Mouse (Mus musculus): ENCODE measurements around the gene Atp2b4. TPM values are rescaled to one million over a fixed set of nuclear protein-coding genes. Genes with fewer than 3 reads are reported as not detected.

Gene Atp2b4
- 8.5 and 9.2 TPM in 2 replicates for polyA plus RNA-seq (2016; fragmentation: Nextera tagmentation; extraction: Ambion mirVana)

DNA sequence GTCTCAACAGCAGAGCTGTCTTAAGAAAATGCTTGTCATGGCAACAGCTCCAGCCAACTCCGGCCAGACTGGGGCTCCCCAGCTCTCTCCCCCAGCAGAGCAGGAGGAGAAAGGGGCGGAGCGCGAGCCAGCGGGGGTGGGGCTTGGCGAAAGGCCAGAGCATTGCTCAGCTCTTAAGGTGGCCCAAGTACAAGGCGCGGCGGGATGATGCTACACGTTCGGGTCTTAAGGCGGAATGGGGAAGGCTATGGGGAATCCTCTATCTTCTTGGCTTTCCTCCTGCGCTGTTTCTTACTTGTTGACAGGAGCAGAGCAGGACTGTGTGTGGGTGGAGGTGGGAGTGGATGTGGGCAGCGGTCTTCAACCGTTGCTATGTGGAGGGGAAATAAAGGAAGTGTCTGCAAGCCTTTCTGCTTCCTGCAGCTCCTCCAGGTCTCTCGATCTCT, at the start of gene Atp2b4:
Gene Atp2b4, minus strand, starts transcription at position 94 of the 446 bp plus-strand sequence.
- peaks cover 39% of the 10 kb centered on the region for H3K4me1 ChIP-seq
- H3K36me3 ChIP-seq (replicated peaks): no peaks in the 10 kb centered on the region
- H3K4me3 ChIP-seq (replicated peaks): peak within 1 kb of the TSS; percentile 51
- H3K9me3 ChIP-seq: no peaks in the 10 kb centered on the region
- peaks cover 25% of the 10 kb centered on the region for H3K27me3 ChIP-seq
- peak; percentile 91 for ATAC-seq (ENCODE audit: low FRiP score)
- no peak within 1 kb of the TSS for H3K27ac ChIP-seq
- 1% methylated on average over 16 of the region's 16 CpGs for WGBS
- H3K9ac ChIP-seq: peak within 1 kb of the TSS; percentile 50
- H3K4me2 ChIP-seq: peak within 1 kb of the TSS; percentile 92

- H3K27me3 ChIP-seq: 0 out of 2 replicates have a peak, but pooled peaks cover 4% of the 10 kb centered on the region
- ATAC-seq (ENCODE audit: low FRiP score): no peak
- H3K27ac ChIP-seq: no peak overlapping the region
- H3K4me3 ChIP-seq (replicated peaks): no peak overlapping the region
- peaks cover 22% of the 10 kb centered on the region for H3K4me1 ChIP-seq
- WGBS: 40% methylated on average over 9 of the region's 9 CpGs
- no peaks in the 10 kb centered on the region for H3K9me3 ChIP-seq
- H3K9ac ChIP-seq: no peak overlapping the region
- no peaks in the 10 kb centered on the region for H3K36me3 ChIP-seq (replicated peaks)
- no peak overlapping the region for H3K4me2 ChIP-seq
Measured at GRCm38 (mm10) chr1:133844734-133845133, 43.9 kb upstream of the Atp2b4 start.

- no peaks in the 10 kb centered on the region for H3K9me3 ChIP-seq
- H3K36me3 ChIP-seq (replicated peaks): no peaks in the 10 kb centered on the region
- WGBS: 96% methylated on average over 6 of the region's 6 CpGs
- no peak overlapping the region for H3K4me3 ChIP-seq (replicated peaks)
- H3K27me3 ChIP-seq: 0 out of 2 replicates have a peak, but pooled peaks cover 4% of the 10 kb centered on the region
- no peak overlapping the region for H3K4me2 ChIP-seq
- ATAC-seq (ENCODE audit: low FRiP score): no peak
- no peak overlapping the region for H3K27ac ChIP-seq
- H3K9ac ChIP-seq: no peak overlapping the region
- peaks cover 22% of the 10 kb centered on the region for H3K4me1 ChIP-seq
Measured at GRCm38 (mm10) chr1:133843900-133844299, 43.1 kb upstream of the Atp2b4 start.

- H3K4me2 ChIP-seq: no peak overlapping the region
- no peak for ATAC-seq (ENCODE audit: low FRiP score)
- H3K9ac ChIP-seq: no peak overlapping the region
- peaks cover 22% of the 10 kb centered on the region for H3K4me1 ChIP-seq
- no peak overlapping the region for H3K4me3 ChIP-seq (replicated peaks)
- 0 out of 2 replicates have a peak, but pooled peaks cover 4% of the 10 kb centered on the region for H3K27me3 ChIP-seq
- no peak overlapping the region for H3K27ac ChIP-seq
- H3K36me3 ChIP-seq (replicated peaks): no peaks in the 10 kb centered on the region
- no peaks in the 10 kb centered on the region for H3K9me3 ChIP-seq
- WGBS: 59% methylated on average over 4 of the region's 4 CpGs
Measured at GRCm38 (mm10) chr1:133843370-133843769, 42.5 kb upstream of the Atp2b4 start.

GRCm38 (mm10) chr1:133842074-133842725, 41.4 kb upstream of the Atp2b4 start:
- ATAC-seq (ENCODE audit: low FRiP score): no peak; the same call in 1 of the 2 replicates

DNA sequence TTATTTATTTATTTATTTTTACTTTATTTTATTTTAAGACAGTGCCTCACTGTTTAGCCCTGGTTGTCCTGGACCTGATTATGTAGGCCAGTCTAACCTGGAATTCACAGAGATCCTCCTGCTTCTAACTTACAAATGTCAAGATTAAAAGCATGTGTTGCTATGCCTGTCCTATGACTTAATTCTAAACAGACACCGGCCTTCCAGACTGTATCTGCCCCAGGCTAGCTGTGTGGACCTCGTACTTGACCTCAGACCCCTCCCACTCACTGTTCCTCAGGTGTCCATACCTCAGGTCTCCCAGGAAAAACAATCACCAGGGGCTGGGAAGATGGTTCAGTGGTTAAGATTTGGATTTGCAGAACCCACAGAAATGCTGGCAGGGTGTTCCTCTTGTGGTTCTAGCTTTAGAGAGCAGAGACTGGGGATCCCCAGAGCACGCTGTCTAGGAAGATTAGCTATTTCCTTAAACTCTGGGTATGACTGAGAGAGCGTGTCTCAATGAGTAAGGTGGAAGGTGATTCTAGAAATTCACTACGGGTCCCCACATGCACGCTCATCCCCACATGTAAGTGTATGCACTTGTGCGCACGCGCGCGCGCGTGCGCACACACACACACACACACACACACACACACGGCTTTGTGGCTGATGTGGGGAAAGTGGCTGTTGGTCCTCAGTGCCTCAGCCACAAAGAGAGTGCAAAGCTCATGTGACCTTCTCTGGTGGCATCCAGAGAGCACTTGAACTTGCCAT, 40.5 kb upstream of the Atp2b4 start:
- Histone ChIP-seq H3K27me3 (0 out of 2 replicates have a peak, but pooled peaks cover 4% of the 10 kb centered on the region), H3K4me3 (replicated peaks) (no peak overlapping the region), H3K9me3 (no peaks in the 10 kb centered on the region), H3K4me1 (peaks cover 22% of the 10 kb centered on the region), H3K27ac (no peak overlapping the region), H3K36me3 (replicated peaks) (no peaks in the 10 kb centered on the region), H3K9ac (no peak overlapping the region), H3K4me2 (no peak overlapping the region)
- WGBS: 90% methylated on average over 15 of the region's 15 CpGs
- ATAC-seq (ENCODE audit: low FRiP score): no peak

More at GRCm38 (mm10) chr1:133842074-133842725, 41.4 kb upstream of the Atp2b4 start:
- no peak overlapping the region for H3K4me3 ChIP-seq (replicated peaks)
- 0 out of 2 replicates have a peak, but pooled peaks cover 4% of the 10 kb centered on the region for H3K27me3 ChIP-seq
- H3K4me1 ChIP-seq: peaks cover 22% of the 10 kb centered on the region
- no peak overlapping the region for H3K9ac ChIP-seq
- no peak overlapping the region for H3K4me2 ChIP-seq
- H3K27ac ChIP-seq: no peak overlapping the region
- no peaks in the 10 kb centered on the region for H3K9me3 ChIP-seq
- 67% methylated on average over 10 of the region's 11 CpGs for WGBS
- H3K36me3 ChIP-seq (replicated peaks): no peaks in the 10 kb centered on the region

- Histone ChIP-seq H3K27ac (peak overlapping the region; percentile 5; the same call in 1 of the 2 replicates), H3K4me1 (peaks cover 22% of the 10 kb centered on the region), H3K9ac (no peak overlapping the region), H3K9me3 (no peaks in the 10 kb centered on the region), H3K36me3 (replicated peaks) (no peaks in the 10 kb centered on the region), H3K27me3 (0 out of 2 replicates have a peak, but pooled peaks cover 4% of the 10 kb centered on the region), H3K4me2 (no peak overlapping the region), H3K4me3 (replicated peaks) (no peak overlapping the region)
- 58% methylated on average over 12 of the region's 12 CpGs for WGBS
- no peak for ATAC-seq (ENCODE audit: low FRiP score)
Measured at GRCm38 (mm10) chr1:133840530-133840929, 39.7 kb upstream of the Atp2b4 start.

- Histone ChIP-seq H3K4me1 (peaks cover 3% of the 10 kb centered on the region; the same call in 1 of the 2 replicates), H3K9ac (no peak overlapping the region), H3K27ac (no peak overlapping the region), H3K4me2 (no peak overlapping the region), H3K4me3 (replicated peaks) (no peak overlapping the region), H3K27me3 (no peaks in the 10 kb centered on the region), H3K9me3 (no peaks in the 10 kb centered on the region), H3K36me3 (replicated peaks) (no peaks in the 10 kb centered on the region)
- WGBS: 86% methylated on average over 6 of the region's 6 CpGs
- ATAC-seq (ENCODE audit: low FRiP score): no peak
Measured at GRCm38 (mm10) chr1:133834309-133834708, 33.5 kb upstream of the Atp2b4 start.

DNA sequence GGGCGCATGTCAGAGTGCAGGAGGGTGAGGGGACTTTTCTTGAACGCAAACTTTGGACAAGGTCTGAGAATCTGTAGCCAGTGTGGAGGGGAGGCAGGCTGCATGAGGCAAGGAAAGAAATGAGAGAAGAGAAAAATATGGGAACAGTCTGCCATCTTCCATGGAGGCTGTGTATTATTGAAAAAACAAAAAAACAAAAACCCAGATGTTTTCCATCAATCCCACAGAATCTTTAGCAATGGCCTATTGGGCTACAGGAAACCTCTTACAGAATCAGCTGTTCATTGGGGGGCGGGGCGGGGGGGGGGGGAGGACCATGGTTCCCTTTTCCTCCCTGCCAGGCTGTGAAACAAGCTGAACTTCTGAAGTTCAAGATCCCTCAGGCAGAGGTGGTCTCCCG, 31.9 kb upstream of the Atp2b4 start:
- ATAC-seq (ENCODE audit: low FRiP score): no peak
- H3K9ac ChIP-seq: no peak overlapping the region
- 61% methylated on average over 5 of the region's 5 CpGs for WGBS
- peaks cover 3% of the 10 kb centered on the region; the same call in 1 of the 2 replicates for H3K4me1 ChIP-seq
- no peaks in the 10 kb centered on the region for H3K9me3 ChIP-seq
- no peak overlapping the region for H3K4me2 ChIP-seq
- H3K27me3 ChIP-seq: no peaks in the 10 kb centered on the region
- H3K4me3 ChIP-seq (replicated peaks): no peak overlapping the region
- H3K36me3 ChIP-seq (replicated peaks): no peaks in the 10 kb centered on the region
- H3K27ac ChIP-seq: no peak overlapping the region

GRCm38 (mm10) chr1:133826193-133826592, 25.4 kb upstream of the Atp2b4 start:
- no peak for ATAC-seq (ENCODE audit: low FRiP score)
- H3K4me1 ChIP-seq: peaks cover 23% of the 10 kb centered on the region
- H3K9me3 ChIP-seq: no peaks in the 10 kb centered on the region
- peaks cover 14% of the 10 kb centered on the region; the same call in 1 of the 2 replicates for H3K27me3 ChIP-seq
- no peak overlapping the region for H3K4me2 ChIP-seq
- no peak overlapping the region for H3K9ac ChIP-seq
- peak overlapping the region; percentile 68; the same call in 1 of the 2 replicates for H3K27ac ChIP-seq
- WGBS: 75% methylated on average over 7 of the region's 7 CpGs
- H3K4me3 ChIP-seq (replicated peaks): no peak overlapping the region
- no peaks in the 10 kb centered on the region for H3K36me3 ChIP-seq (replicated peaks)

DNA sequence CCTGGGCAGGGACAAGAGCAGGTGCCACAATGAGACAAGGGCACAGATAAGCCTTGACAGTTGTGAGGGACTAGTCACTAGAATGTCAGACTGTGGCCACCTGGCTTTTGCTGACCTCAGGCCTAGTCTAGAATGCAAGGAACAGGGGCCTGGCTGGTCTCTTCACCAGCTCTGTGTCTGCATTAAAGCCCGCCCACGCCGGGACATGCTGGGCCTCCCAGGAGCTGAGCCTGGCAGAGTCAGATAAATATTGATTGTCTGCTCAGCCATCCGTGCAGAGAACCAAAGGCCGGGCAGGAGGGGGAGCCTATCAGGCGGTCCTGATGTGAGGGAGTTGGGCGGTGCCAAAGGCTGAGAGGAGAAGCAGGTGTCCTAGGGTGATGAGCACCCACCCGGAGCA, 24.7 kb upstream of the Atp2b4 start:
- no peaks in the 10 kb centered on the region for H3K36me3 ChIP-seq (replicated peaks)
- no peak overlapping the region for H3K9ac ChIP-seq
- no peaks in the 10 kb centered on the region for H3K9me3 ChIP-seq
- no peak overlapping the region for H3K4me3 ChIP-seq (replicated peaks)
- peaks cover 25% of the 10 kb centered on the region for H3K4me1 ChIP-seq
- H3K27ac ChIP-seq: peak overlapping the region; percentile 68
- peaks cover 15% of the 10 kb centered on the region; the same call in 1 of the 2 replicates for H3K27me3 ChIP-seq
- ATAC-seq (ENCODE audit: low FRiP score): peak; percentile 83
- 7% methylated on average over 8 of the region's 8 CpGs for WGBS
- H3K4me2 ChIP-seq: 0 out of 2 replicates have a peak overlapping the region, but pooled peaks have one; percentile 4

DNA sequence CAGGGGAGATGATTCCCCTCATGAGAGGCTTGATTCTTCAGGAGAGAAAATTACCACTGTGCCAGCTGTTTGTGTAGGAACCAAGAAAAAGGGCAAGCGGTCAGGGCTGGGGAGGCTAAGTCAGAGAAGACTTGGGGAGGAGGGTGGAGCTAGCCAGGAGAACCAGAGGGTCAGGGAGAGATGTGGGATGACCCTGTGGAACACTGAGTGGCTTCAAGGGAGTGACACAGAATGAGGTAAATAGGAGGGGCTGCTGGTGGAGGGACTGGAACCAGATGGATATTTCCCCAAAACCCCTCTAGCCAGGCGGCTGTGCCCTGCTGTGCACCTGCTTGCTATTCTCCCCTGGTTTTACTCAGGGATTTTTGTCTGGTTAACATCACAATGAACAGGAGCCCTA, 24.3 kb upstream of the Atp2b4 start:
- H3K4me2 ChIP-seq: 0 out of 2 replicates have a peak overlapping the region, but pooled peaks have one; percentile 4
- H3K36me3 ChIP-seq (replicated peaks): no peaks in the 10 kb centered on the region
- WGBS: 64% methylated on average over 2 of the region's 2 CpGs
- H3K4me1 ChIP-seq: peaks cover 25% of the 10 kb centered on the region
- H3K4me3 ChIP-seq (replicated peaks): no peak overlapping the region
- peak; percentile 15; the same call in 1 of the 2 replicates for ATAC-seq (ENCODE audit: low FRiP score)
- no peak overlapping the region for H3K9ac ChIP-seq
- H3K9me3 ChIP-seq: no peaks in the 10 kb centered on the region
- H3K27me3 ChIP-seq: peaks cover 17% of the 10 kb centered on the region; the same call in 1 of the 2 replicates
- peak overlapping the region; percentile 68 for H3K27ac ChIP-seq
